Mouse (Mus musculus) myocyte (in vitro differentiated cells): ENCODE measurements around the gene Gal.

ENCODE experiments used
- CEBPB ChIP-seq: IDR thresholded peaks from 2 replicates; pipeline ENCODE4 v1.6.1; 2011; ENCODE audit warnings: mild to moderate bottlenecking, moderate library complexity; ENCODE audit not compliant: poor library complexity, insufficient read depth, severe bottlenecking
- MAX ChIP-seq: IDR thresholded peaks from one replicate; pipeline ENCODE4 v1.6.1; 2011; ENCODE audit warnings: low read depth, mild to moderate bottlenecking, control low read depth
- MYOD1 ChIP-seq, 3 experiments: IDR thresholded peaks; one replicate each; pipeline ENCODE4 v1.6.1; 2011; ENCODE audit warnings: control low read depth in 2 of 3, low read depth in 2 of 3, mild to moderate bottlenecking in 2 of 3, moderate library complexity in 1 of 3; ENCODE audit not compliant: insufficient read length in 2 of 3, control insufficient read depth in 1 of 3
- MYOG ChIP-seq, 3 experiments: IDR thresholded peaks; one replicate each; pipeline ENCODE4 v1.6.1; 2011; ENCODE audit warnings: control low read depth in 2 of 3, low read depth in 2 of 3, mild to moderate bottlenecking in 2 of 3; ENCODE audit not compliant: insufficient read length in 2 of 3, control insufficient read depth in 1 of 3, insufficient read depth in 1 of 3
- POLR2A ChIP-seq: IDR thresholded peaks from one replicate; pipeline ENCODE4 v1.6.1; 2011; ENCODE audit warnings: low read depth, mild to moderate bottlenecking, control low read depth, moderate library complexity; ENCODE audit not compliant: insufficient read length
- POLR2AphosphoS2 ChIP-seq: IDR thresholded peaks from one replicate; pipeline ENCODE4 v1.6.1; 2011; ENCODE audit warnings: low read depth, control low read depth; ENCODE audit not compliant: insufficient read length
- REST ChIP-seq: IDR thresholded peaks from one replicate; pipeline ENCODE4 v1.6.1; 2011; ENCODE audit warnings: mild to moderate bottlenecking, control low read depth, moderate library complexity; ENCODE audit not compliant: insufficient read depth, insufficient read length
- SRF ChIP-seq: IDR thresholded peaks from one replicate; pipeline ENCODE4 v1.6.1; 2011; ENCODE audit warnings: low read depth; ENCODE audit not compliant: control insufficient read depth, insufficient read length
- TCF12 ChIP-seq: IDR thresholded peaks from one replicate; pipeline ENCODE4 v1.6.1; 2011; ENCODE audit warnings: mild to moderate bottlenecking, control low read depth; ENCODE audit not compliant: poor library complexity, insufficient read depth, severe bottlenecking
- TCF3 ChIP-seq: IDR thresholded peaks from one replicate; pipeline ENCODE4 v1.6.1; 2011; ENCODE audit warnings: low read depth, control low read depth; ENCODE audit not compliant: insufficient read length
- USF1 ChIP-seq: IDR thresholded peaks from one replicate; pipeline ENCODE4 v1.6.1; 2011; ENCODE audit warnings: low read depth, mild to moderate bottlenecking, control low read depth, moderate library complexity

- TF ChIP-seq POLR2A (no peak), MYOD1 (IDR thresholded peaks at IDR 0.05; ENCODE audit: control insufficient read depth in 1 of 3, insufficient read length in 2 of 3, low read depth in 2 of 3) (no peak), TCF3 (no peak), USF1 (no peak), POLR2AphosphoS2 (no peak), MYOG (IDR thresholded peaks at IDR 0.05; ENCODE audit: control insufficient read depth in 1 of 3, insufficient read depth in 1 of 3, insufficient read length in 2 of 3, low read depth in 2 of 3) (no peak), REST (no peak), CEBPB (no peak), TCF12 (no peak), MAX (no peak), SRF (no peak)
Measured at GRCm38 (mm10) chr19:3431066-3431465, 16.7 kb upstream of the Gal start.
